Mouse (Mus musculus): ENCODE data around the gene Apoo. TPM values are rescaled to one million over a fixed set of nuclear protein-coding genes. Genes with fewer than 3 reads are reported as not detected.
"Not testable (repeated sequence)": the region's sequence is repeated elsewhere in the genome, so short reads cannot be mapped to it uniquely, and the experiment has no call there.

Apoo gene
- total and polyA plus RNA-seq, 3 experiments: 25.0 to 28.1 TPM; not detected in 1

DNA sequence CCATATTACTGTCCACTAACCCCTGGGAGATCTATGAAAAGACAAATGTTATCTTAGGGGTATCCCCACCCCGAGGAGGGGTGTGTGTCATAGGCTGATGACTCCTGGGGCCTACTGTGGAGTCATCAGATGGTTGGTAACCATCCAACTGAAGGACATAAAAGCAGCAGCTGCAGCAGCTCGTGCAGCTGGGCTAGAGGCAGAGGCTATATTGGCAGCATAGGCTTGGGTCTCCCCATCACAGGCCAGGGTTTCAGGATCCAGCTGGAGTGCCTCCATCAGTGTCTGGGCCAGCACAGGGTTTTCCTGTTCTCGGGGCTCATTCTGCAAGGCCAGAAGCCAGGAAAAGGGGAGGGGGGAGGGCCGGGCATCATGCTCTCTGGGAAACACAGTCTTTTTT is 92.4 kb downstream of the Apoo start:
- no peak overlapping the region for H3K4me3 ChIP-seq (ENCODE audit: control insufficient read depth in 1 of 2, insufficient read depth in 1 of 2, low read depth in 2 of 2, low read length in 2 of 2)
- no peak overlapping the region for H3K9ac ChIP-seq (ENCODE audit: control insufficient read depth, low read depth, low read length, poor library complexity, severe bottlenecking)
- H3K79me2 ChIP-seq (ENCODE audit: control insufficient read depth, insufficient read depth, low read length, poor library complexity): no peaks in the 10 kb centered on the region
- H3K4me1 ChIP-seq (ENCODE audit: control insufficient read depth in 1 of 2, insufficient read depth in 2 of 2, low read length in 2 of 2): no peaks in the 10 kb centered on the region
- H3K27ac ChIP-seq (ENCODE audit: control insufficient read depth, low read depth, low read length): no peak overlapping the region
- H3K9me3 ChIP-seq (replicated peaks; ENCODE audit: insufficient read depth, low read length): no peaks in the 10 kb centered on the region
- H3K36me3 ChIP-seq (ENCODE audit: control insufficient read depth in 1 of 2, insufficient read depth in 2 of 2, low read length in 2 of 2): no peaks in the 10 kb centered on the region
- H3K27me3 ChIP-seq (ENCODE audit: control insufficient read depth in 1 of 2, insufficient read depth in 2 of 2, low read length in 2 of 2): no peaks in the 10 kb centered on the region
- no peak for DNase-seq (ENCODE audit: low read depth, low spot score)
- TF ChIP-seq POLR2AphosphoS2 (IDR thresholded peaks at IDR 0.05; ENCODE audit: low read length): no peak
- TF ChIP-seq MYB (IDR thresholded peaks at IDR 0.05; ENCODE audit: low read depth, low read length): no peak
- no peak for TF ChIP-seq CHD1 (IDR thresholded peaks at IDR 0.05; ENCODE audit: low read depth, low read length)
- no peak for TF ChIP-seq RAD21 (IDR thresholded peaks at IDR 0.05; ENCODE audit: low read depth, low read length)
- no peak for TF ChIP-seq POLR2AphosphoS5 (IDR thresholded peaks at IDR 0.05; ENCODE audit: borderline replicate concordance, low read depth, low read length)
- no peak for TF ChIP-seq RCOR1 (IDR thresholded peaks at IDR 0.05; ENCODE audit: low read depth, low read length)
- no peak for TF ChIP-seq BHLHE40 (IDR thresholded peaks at IDR 0.05; ENCODE audit: borderline replicate concordance, low read depth, low read length)

DNA sequence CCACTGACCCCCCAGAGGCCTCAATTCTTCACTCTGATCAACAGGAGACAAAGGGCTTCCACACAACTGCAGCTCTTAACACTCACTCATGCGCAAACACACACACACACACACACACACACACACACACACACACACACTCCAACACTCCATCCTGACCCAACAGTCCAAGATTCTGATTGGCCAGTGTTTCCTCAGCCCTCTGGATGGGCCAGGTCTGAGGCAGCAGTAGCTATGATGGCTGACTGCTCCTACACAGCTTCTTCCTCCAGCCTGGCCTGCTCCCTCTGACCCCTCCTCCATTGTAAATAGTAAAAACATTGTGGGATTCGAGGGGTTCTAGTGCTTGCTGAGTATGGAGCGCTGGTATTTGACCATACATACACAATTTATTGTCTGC is 94.6 kb downstream of the Apoo start:
- H3K27me3 ChIP-seq (ENCODE audit: control insufficient read depth in 1 of 2, insufficient read depth in 2 of 2, low read length in 2 of 2); H3K4me3 ChIP-seq (ENCODE audit: control insufficient read depth in 1 of 2, insufficient read depth in 1 of 2, low read depth in 2 of 2, low read length in 2 of 2); H3K9ac ChIP-seq (ENCODE audit: control insufficient read depth, low read depth, low read length, poor library complexity, severe bottlenecking); DNase-seq (ENCODE audit: low read depth, low spot score); H3K27ac ChIP-seq (ENCODE audit: control insufficient read depth, low read depth, low read length); H3K79me2 ChIP-seq (ENCODE audit: control insufficient read depth, insufficient read depth, low read length, poor library complexity); H3K4me1 ChIP-seq (ENCODE audit: control insufficient read depth in 1 of 2, insufficient read depth in 2 of 2, low read length in 2 of 2); H3K36me3 ChIP-seq (ENCODE audit: control insufficient read depth in 1 of 2, insufficient read depth in 2 of 2, low read length in 2 of 2); H3K9me3 ChIP-seq (replicated peaks; ENCODE audit: insufficient read depth, low read length): not testable (repeated sequence)

DNA sequence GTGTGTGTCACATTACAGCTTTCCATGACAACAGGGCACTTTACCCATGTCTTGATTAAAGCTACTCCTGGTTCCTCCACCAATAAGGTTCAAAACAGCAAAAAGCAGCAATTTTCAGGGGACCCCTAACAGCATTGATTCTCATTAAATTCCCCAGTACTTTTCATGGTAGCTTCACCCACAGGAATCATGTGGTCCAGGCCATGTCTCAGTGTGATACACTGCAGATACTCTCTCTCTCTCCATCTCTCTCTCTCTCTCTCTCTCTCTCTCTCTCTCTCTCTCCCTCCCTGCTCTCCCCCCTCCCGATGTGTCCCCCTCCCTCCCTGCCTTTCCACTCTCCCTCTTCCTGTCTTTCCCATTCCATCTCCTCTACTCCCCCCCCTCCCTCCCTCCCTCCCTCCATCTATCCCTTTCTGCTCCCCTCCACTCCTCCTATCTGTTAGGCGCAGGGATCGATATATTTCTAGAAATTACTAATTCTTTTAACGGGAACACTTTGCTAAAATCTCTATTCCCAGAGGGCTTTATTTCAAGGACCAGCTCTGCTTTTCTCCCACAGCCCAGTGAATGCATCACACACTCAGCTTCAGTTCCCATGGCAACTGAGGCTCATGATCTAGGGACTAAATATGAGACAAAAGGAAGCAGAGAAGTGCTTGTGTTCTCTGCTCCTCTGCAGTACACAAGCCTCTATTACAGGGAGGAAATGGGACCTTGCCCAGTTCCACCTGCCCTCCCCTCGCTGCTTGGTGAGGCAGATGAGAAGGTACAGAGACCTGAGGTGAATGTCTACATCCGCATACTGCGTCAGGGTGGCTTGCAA is 95.9 kb downstream of the Apoo start:
- not testable (repeated sequence) for H3K4me3 ChIP-seq (ENCODE audit: control insufficient read depth in 1 of 2, insufficient read depth in 1 of 2, low read depth in 2 of 2, low read length in 2 of 2); DNase-seq (ENCODE audit: low read depth, low spot score); H3K4me1 ChIP-seq (ENCODE audit: control insufficient read depth in 1 of 2, insufficient read depth in 2 of 2, low read length in 2 of 2); H3K36me3 ChIP-seq (ENCODE audit: control insufficient read depth in 1 of 2, insufficient read depth in 2 of 2, low read length in 2 of 2); H3K9me3 ChIP-seq (replicated peaks; ENCODE audit: insufficient read depth, low read length); H3K9ac ChIP-seq (ENCODE audit: control insufficient read depth, low read depth, low read length, poor library complexity, severe bottlenecking); H3K27me3 ChIP-seq (ENCODE audit: control insufficient read depth in 1 of 2, insufficient read depth in 2 of 2, low read length in 2 of 2); H3K27ac ChIP-seq (ENCODE audit: control insufficient read depth, low read depth, low read length); H3K79me2 ChIP-seq (ENCODE audit: control insufficient read depth, insufficient read depth, low read length, poor library complexity)

Other genes with a start within 250 kb of the Apoo start
- 16.0 and 16.5 TPM in 2 replicates for gene Zfx, start 243.4 kb upstream of the Apoo start, total RNA-seq (2012; rRNA removed)
- gene Zfx, start 243.4 kb upstream of the Apoo start, polyA plus RNA-seq (2012; ENCODE audit: insufficient read depth in 1 of 2, insufficient read length in 2 of 2, low read depth in 1 of 2, low replicate concordance in 2 of 2, missing spikeins in 1 of 2): 10 to 100 TPM in 1 of 2 experiments, 1 to 10 TPM in 1; 10.0 to 21.4 TPM
- gene Eif2s3x, start 154.3 kb upstream of the Apoo start, total RNA-seq (2012; rRNA removed): 183 and 197 TPM in 2 replicates
- gene Eif2s3x, start 154.3 kb upstream of the Apoo start, polyA plus RNA-seq (2012; ENCODE audit: insufficient read depth in 1 of 2, insufficient read length in 2 of 2, low read depth in 1 of 2, low replicate concordance in 2 of 2, missing spikeins in 1 of 2): 100 to 1,000 TPM; 226 to 551 TPM
- gene Klhl15, start 132.5 kb upstream of the Apoo start, total RNA-seq (2012; rRNA removed): 8.6 and 9.6 TPM in 2 replicates
- 10 to 100 TPM in 1 of 2 experiments, not detected in 1; 15.5 TPM for gene Klhl15, start 132.5 kb upstream of the Apoo start, polyA plus RNA-seq (2012; ENCODE audit: insufficient read depth in 1 of 2, insufficient read length in 2 of 2, low read depth in 1 of 2, low replicate concordance in 2 of 2, missing spikeins in 1 of 2)
- not detected in 2 replicates for gene Fam90a1b, start 340 bp upstream of the Apoo start, total RNA-seq (2012; rRNA removed)
- gene Fam90a1b, start 340 bp upstream of the Apoo start, polyA plus RNA-seq (2012; ENCODE audit: insufficient read depth in 1 of 2, insufficient read length in 2 of 2, low read depth in 1 of 2, low replicate concordance in 2 of 2, missing spikeins in 1 of 2): not detected
- gene Maged1, start 175.0 kb downstream of the Apoo start, total RNA-seq (2012; rRNA removed): 12.1 and 12.9 TPM in 2 replicates
- gene Maged1, start 175.0 kb downstream of the Apoo start, polyA plus RNA-seq (2012; ENCODE audit: insufficient read depth in 1 of 2, insufficient read length in 2 of 2, low read depth in 1 of 2, low replicate concordance in 2 of 2, missing spikeins in 1 of 2): 10 to 100 TPM in 1 of 2 experiments, not detected in 1; 30.4 TPM